Mouse (Mus musculus): Measurements from ENCODE around the gene Lamtor1.

Gene Lamtor1

GRCm38 (mm10) chr7:101905561-101906286 is at the start of gene Lamtor1:
Gene Lamtor1, plus strand, starts transcription at chr7:101905904.
- peak; percentile 98 for DNase-seq (ENCODE audit: low spot score)

DNA sequence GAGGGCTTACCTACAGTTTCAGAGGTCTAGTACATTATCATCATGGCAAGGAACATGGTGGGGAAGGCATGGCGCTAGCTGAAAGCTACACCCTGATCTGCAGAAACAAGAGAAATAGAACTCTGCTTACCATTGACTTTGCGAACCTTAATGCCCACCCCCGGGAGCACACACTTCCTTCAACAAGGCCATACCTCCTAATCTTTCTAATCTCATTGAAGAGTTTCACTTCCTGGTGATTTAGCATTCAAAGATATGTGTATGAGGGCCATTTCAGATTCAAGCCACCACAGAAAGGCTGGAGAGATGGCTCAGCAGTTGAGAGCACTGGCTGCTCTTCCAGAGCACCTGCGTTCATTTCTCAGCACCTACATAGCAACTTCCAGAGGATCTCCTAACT is 48.6 kb upstream of the Lamtor1 start, which contains the start of gene Folr2:
Gene Folr2, minus strand, starts transcription at position 101 of the 400 bp plus-strand sequence.
- DNase-seq (ENCODE audit: low spot score) = no peak

DNA sequence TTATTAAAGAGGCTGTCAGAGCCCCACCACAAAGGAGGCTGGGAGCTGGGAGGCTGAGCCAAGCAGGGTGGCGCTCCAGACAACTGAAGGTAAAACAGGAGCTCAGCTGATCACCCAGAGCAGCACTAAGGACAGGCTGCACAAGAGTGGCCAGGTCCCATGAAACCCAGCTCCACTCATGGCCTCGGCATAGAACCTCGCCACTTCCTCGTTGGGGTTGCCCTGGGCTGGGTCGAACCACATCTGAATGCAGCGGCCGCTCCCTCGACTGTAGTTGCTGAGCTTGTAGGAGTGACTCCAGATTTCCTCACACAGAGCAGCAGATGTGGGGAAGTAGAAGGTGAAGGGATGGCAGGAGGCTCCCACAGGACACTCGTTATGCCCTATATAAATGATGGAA is 47.3 kb upstream of the Lamtor1 start:
- no peak for DNase-seq (ENCODE audit: low spot score)

DNA sequence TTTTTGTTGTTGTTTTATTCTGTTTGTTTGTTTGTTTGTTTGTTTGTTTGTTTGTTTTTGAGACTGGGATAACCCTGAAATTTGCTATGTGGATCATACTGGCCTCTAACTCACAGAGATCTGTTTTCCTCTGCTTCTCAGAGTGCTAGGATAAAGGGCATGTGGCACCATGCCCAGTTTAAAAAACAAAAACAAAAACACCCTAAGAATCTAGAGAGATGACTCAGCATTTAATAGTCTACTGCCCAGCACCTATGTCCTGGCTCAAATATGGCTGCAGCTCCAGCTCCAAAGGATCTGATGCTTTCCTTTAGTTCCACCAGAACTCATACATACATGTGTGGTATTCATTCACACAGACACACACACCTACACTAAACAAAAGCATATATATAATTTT is 44.7 kb upstream of the Lamtor1 start:
- no peak for DNase-seq (ENCODE audit: low spot score)

DNA sequence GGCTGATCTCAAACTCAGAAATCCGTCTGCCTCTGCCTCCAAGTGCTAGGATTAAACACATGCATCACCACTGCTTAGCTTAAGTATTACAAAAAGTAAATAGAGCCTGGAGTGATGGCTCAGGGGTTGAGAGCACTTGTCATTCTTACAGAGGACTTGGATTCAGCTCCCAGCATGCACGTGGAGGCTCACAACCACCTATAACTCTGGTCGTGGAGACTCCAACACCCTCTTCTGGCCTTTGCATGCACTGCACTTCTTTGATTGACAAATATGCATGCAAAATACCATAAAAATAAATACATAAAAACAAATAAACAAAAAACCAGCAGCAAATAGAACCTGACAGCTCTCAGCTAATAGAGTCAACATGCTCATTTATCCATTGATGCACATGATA is 43.4 kb upstream of the Lamtor1 start:
- no peak for DNase-seq (ENCODE audit: low spot score)

DNA sequence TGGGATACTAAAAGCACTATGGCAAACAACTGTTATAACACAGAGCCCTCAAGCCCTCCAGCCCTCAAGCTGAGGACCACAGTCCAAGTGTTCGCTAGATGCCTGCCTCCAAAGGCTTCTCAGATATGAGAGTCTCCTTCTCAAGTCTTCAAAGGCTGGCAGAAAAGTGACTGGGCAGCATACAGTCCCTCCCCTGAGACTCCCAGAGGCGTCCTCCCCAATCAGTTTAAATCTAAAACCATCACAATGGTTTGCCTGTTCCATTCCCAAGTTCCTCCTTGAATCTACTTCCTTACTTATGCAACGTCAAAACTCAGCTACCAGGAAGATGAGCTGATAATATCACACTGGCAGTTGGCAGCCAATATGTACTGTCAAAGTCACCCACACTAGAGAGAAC is 42.3 kb upstream of the Lamtor1 start, which contains the start of gene Anapc15:
Gene Anapc15, plus strand, starts transcription at position 301 of the 400 bp plus-strand sequence.
- DNase-seq (ENCODE audit: low spot score) = no peak

- DNase-seq (ENCODE audit: low spot score) = no peak
Measured at GRCm38 (mm10) chr7:101866491-101867265, 39.0 kb upstream of the Lamtor1 start.

GRCm38 (mm10) chr7:101867482-101867881 is 38.2 kb upstream of the Lamtor1 start:
- DNase-seq (ENCODE audit: low spot score) = no peak

DNA sequence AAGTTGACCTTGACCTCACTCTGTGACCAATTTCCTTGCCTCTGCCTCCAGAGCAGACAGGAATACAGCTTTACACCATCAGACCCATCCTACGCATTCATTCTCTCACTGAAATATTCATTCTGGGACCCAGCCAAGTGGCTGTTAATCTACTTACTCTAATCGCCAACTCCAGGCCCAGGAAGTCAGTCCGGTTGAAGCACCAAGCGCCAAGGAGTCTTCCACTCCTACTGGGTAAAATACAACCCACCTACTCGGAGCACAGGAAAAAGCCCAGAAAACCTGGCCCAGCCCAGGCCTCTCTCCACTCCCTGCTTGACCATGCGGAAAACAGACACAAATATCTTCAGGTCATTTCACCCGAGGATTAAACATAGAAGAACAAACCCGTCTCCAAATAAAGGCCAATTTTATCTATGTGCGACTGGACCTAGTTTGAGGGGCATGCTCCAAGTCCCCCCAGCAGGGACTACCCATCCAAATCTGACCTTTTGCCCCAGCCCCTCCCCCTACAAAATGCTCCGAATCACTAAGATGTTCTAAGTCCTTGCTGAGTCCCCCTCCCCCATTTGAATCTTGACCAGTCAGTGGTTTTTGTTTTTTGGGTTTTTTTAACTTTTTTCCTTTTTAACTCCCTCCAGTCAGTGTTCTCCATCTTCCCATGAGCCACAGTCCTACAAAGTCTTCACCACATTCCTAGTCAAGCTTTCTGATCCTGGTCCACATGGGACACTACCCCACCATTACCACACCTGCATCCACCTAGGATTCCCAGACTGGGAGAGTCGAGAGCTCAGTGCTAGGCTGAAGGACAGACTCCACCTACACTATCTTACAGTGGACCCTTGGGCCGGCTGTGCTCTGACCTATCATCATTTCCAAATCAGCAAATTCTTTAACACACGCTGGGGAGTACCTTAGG is 37.2 kb upstream of the Lamtor1 start:
- no peak for DNase-seq (ENCODE audit: low spot score)

- DNase-seq (ENCODE audit: low spot score) = no peak
Measured at GRCm38 (mm10) chr7:101869163-101869500, 36.6 kb upstream of the Lamtor1 start.

DNA sequence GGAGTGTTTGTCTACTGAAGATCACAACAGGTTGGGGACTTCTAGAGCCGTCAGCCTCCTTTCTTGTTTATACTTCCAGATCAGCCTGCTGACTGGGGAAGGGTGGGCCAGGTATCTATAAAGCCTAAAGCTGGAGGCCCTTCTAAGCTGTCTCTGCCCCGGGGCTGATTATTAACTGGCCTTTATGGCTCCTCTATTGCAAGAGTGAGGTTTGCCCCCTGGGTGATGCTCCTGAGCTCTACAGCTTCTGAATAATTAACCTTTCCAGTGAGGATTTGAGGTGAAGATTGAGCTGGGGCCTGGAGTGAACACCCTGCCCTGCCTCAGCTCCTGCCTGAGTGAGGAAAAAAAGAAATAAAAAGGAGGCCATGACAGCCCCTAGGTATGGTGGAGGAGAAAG is 35.1 kb upstream of the Lamtor1 start, which contains the start of gene Folr1:
Gene Folr1, minus strand, starts transcription at position 160 of the 400 bp plus-strand sequence.
- no peak for DNase-seq (ENCODE audit: low spot score)

- DNase-seq (ENCODE audit: low spot score) = no peak
Measured at GRCm38 (mm10) chr7:101871296-101871695, 34.4 kb upstream of the Lamtor1 start.

DNA sequence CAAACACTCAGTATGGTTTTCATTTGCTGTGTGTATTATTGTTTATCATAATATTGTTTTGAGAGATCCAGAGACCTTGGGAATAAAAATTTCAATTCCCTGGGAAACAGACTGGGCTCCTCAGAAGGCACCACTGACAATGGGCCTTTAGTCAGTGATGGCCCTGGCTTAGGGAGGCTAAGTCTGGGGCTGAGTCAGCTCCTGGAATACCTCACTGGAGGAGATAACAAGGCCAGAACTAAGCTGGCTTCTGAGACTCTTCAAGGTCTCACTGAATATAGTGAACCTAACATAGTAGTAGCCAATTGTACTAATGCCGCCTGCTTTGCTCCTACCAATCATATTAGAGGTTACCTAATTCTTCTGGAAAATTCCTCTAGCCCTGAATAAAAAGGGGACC is 29.7 kb upstream of the Lamtor1 start:
- DNase-seq (ENCODE audit: low spot score) = no peak

- no peak for DNase-seq (ENCODE audit: low spot score)
Measured at GRCm38 (mm10) chr7:101880855-101881254, 24.8 kb upstream of the Lamtor1 start.

DNA sequence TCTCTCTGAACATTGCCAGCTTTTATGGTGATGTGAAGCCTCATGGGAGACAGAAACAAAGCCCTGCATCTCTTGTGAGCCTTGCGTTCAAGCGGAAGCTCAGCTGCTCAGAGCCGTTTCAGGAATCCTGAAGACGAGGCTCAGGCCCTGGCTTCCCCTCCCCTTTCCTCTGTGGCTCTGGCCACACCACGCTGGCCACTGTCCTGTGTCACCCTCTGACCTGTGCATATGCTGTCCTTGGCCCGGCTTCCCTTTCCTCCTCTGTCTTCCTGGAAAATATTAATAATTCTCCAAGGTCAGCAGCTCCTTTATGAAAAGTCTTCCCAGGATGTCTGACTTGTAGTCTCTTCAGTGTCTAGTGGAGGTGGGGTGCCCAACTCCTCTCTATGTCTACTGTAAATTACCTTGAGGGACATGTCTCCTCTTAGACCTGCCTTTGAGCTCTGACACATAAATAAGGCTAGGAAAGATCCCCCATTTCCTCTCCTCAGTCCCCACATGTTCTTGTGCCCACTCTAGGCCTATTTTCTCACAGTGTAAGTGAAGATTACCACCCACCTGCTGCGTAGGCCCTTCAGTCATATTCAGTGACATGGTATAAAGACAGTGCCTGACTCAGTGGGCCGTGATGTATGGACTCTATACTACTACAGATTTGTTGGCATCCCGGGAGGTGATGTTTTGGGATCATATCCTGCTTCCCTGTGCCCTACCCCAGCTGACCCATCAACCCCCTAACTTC is 23.1 kb upstream of the Lamtor1 start:
- no peak for DNase-seq (ENCODE audit: low spot score)

DNA sequence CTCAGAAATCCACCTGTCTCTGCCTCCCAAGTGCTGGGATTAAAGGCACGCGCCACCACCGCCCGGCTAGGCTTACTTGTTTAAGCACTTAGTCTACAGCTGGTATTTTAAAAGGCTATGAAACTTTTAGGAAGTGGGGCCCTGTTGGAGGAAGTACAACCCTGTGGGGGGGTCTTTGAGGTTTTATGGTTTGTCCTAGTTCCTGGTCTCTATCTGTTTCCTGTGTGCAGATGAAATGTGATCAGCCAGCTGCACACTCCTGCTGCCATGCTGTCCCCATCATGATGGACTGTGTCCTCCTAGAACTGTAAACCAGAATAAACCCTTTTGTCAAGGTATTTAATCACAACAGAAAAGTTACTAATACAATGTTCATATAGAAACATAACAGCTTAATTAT is 21.5 kb upstream of the Lamtor1 start:
- no peak for DNase-seq (ENCODE audit: low spot score)

DNA sequence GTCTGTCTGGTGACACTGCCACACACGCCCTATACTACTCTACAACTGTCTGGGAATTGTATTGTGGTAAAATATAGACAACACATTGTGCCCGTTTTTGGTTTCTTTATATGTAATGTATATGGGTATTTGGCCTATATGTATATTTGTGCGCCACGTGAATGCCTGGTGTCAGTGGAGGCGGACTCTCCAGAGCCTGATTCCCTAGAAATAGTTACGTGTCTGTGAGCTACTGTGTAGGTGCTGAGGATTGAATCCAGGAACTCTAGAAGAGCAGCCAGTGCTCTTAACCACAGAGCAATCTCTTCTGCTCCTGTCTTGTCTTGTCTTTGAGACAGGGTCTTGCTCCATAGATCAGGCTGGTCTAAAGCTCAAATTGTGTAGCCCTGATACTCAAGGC is 19.4 kb upstream of the Lamtor1 start:
- DNase-seq (ENCODE audit: low spot score) = no peak

DNA sequence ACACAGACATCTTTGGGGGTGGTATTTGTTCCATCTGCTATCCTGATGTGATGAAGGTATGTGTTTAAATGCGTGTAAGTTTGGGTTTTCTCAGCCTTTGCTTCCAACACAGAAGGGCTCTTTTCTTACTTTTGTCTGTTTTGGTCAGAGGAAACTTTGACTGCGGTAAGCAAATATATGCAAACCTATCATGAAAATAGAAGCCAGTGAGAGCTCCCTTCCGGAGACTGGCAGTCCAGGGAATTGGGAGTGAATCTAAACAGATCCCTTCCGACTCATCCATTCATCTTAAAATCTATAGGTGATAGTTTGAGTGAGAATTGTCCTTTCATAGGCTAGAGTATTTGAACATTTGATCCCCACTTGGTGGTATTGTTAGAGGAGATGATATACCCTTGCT is 17.2 kb upstream of the Lamtor1 start:
- no peak for DNase-seq (ENCODE audit: low spot score)

DNA sequence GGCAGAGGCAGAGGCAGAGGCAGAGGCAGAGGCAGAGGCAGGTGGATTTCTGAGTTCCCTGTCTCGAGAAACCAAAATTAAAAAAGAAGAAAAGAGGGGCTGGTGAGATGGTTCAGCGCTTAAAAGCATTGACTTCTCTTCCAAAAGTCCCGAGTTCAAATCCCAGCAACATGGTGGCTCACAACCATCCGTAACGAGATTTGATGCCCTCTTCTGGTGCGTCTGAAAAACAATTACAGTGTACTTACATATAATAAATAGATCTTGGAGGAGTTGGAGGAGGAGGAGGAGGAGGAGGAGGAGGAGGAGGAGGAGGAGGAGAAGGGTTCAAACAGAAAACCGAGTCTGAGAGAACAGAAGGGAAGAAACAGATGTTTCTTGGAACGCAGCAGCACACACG is 10.0 kb upstream of the Lamtor1 start:
- DNase-seq (ENCODE audit: low spot score) = no peak

GRCm38 (mm10) chr7:101896104-101897066 is 9.3 kb upstream of the Lamtor1 start:
- DNase-seq (ENCODE audit: low spot score) = peak; percentile 89

All from urinary bladder, postnatal 25 days (tissue).